In the genomic region with DNA sequence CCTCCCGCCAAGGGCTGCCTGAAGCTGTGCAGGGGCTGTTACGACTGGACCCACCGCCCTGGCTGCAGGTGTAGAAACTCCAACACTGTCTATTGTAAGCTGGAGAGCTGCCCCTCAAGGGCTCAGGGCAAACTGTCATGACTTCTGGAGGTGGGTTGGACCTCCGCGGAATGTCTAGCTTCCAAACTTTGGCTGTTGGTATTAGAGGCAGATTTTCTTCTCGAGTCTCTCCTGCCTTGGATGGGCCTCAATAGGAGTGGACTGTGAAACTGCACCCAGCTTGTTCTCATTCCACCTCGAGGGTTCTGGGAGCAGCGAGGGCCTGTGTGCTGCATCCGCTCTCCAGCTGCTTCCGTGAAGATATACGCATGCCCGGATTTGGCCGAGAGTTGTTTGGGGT, we compare ENCODE assay signal across 8 mouse cellular contexts. TPM values are rescaled to one million over a fixed set of nuclear protein-coding genes. Genes with fewer than 3 reads are reported as not detected.
DNase-seq lines count a peak whose midpoint lies in the region; ATAC-seq and TF ChIP-seq lines count a peak whose summit lies in the region.

No protein-coding gene starts in this region.

- H3K4me2 ChIP-seq in embryonic facial prominence, embryonic 14.5 days (ENCODE audit: low read depth, low read length), result peak overlapping the region; percentile 79
- H3K4me2 ChIP-seq in hindbrain, embryonic 15.5 days, result peak overlapping the region; percentile 72
- H3K4me2 ChIP-seq in midbrain, embryonic 16.5 days (ENCODE audit: low read length), result peak overlapping the region; percentile 88

- no peaks in the 10 kb centered on the region for H3K9me3 ChIP-seq in embryonic facial prominence, embryonic 14.5 days (ENCODE audit: control insufficient read depth, low read length)
- no peaks in the 10 kb centered on the region for H3K9me3 ChIP-seq in hindbrain, embryonic 15.5 days
- H3K9me3 ChIP-seq in midbrain, embryonic 16.5 days (replicated peaks; ENCODE audit: control insufficient read depth, low read length, poor library complexity, severe bottlenecking), result no peaks in the 10 kb centered on the region

- H3K27me3 ChIP-seq in embryonic facial prominence, embryonic 14.5 days (replicated peaks; ENCODE audit: control insufficient read depth, insufficient read depth, low read length), result no peaks in the 10 kb centered on the region
- H3K27me3 ChIP-seq in hindbrain, embryonic 15.5 days, result peaks cover 7% of the 10 kb centered on the region
- no peaks in the 10 kb centered on the region; the same call in 1 of the 2 replicates for H3K27me3 ChIP-seq in midbrain, embryonic 16.5 days (ENCODE audit: control insufficient read depth, insufficient read depth, low read depth, low read length)

- no peak for DNase-seq in layer of hippocampus, adult 2 months (ENCODE audit: low spot score in 2 of 2)
- DNase-seq in layer of hippocampus, postnatal 14 days (ENCODE audit: low spot score in 2 of 2), result no peak
- no peak for DNase-seq in embryonic facial prominence, embryonic 14.5 days (ENCODE audit: low spot score)
- no peak for DNase-seq in gastrocnemius, postnatal 14 days

- TF ChIP-seq CTCF in layer of hippocampus, adult 2 months (conservative IDR thresholded peaks at IDR 0.05), result no peak

- no peak overlapping the region for H3K27ac ChIP-seq in layer of hippocampus, adult 2 months
- no peak overlapping the region for H3K27ac ChIP-seq in embryonic facial prominence, embryonic 14.5 days (replicated peaks; ENCODE audit: low read depth, low read length)
- H3K27ac ChIP-seq in hindbrain, embryonic 15.5 days (replicated peaks), result no peak overlapping the region
- H3K27ac ChIP-seq in midbrain, embryonic 16.5 days (ENCODE audit: low read length), result no peak overlapping the region

- H3K4me1 ChIP-seq in embryonic facial prominence, embryonic 14.5 days (ENCODE audit: control insufficient read depth, insufficient read depth, low read length), result peaks cover 19% of the 10 kb centered on the region
- H3K4me1 ChIP-seq in hindbrain, embryonic 15.5 days (replicated peaks), result peaks cover 29% of the 10 kb centered on the region
- peaks cover 22% of the 10 kb centered on the region; the same call in 1 of the 2 replicates for H3K4me1 ChIP-seq in midbrain, embryonic 16.5 days (ENCODE audit: control insufficient read depth, insufficient read depth, low read length)

- 82% methylated on average over 13 of the region's 13 CpGs for WGBS in embryonic facial prominence, embryonic 14.5 days
- WGBS in hindbrain, embryonic 15.5 days, result 87% methylated on average over 13 of the region's 13 CpGs
- 74% methylated on average over 13 of the region's 13 CpGs for WGBS in midbrain, embryonic 16.5 days

- intact Hi-C loops in gastrocnemius, postnatal 14 days (cut with DNase I; ENCODE audit: low total_unique reads), result loop anchor here (10.0 kb wide), 1 partner anchor 311 kb away; no protein-coding TSS in a partner anchor

- peak overlapping the region; percentile 22; the same call in 1 of the 2 replicates for H3K9ac ChIP-seq in embryonic facial prominence, embryonic 14.5 days (ENCODE audit: low read depth, low read length)
- H3K9ac ChIP-seq in hindbrain, embryonic 15.5 days, result no peak overlapping the region
- no peak overlapping the region for H3K9ac ChIP-seq in midbrain, embryonic 16.5 days (ENCODE audit: low read depth, low read length)

- H3K4me3 ChIP-seq in layer of hippocampus, adult 2 months, result peak overlapping the region; percentile 1; the same call in 1 of the 2 replicates
- peak overlapping the region; percentile 2; the same call in 1 of the 2 replicates for H3K4me3 ChIP-seq in embryonic facial prominence, embryonic 14.5 days (ENCODE audit: low read depth, low read length)
- no peak overlapping the region for H3K4me3 ChIP-seq in hindbrain, embryonic 15.5 days
- H3K4me3 ChIP-seq in midbrain, embryonic 16.5 days (ENCODE audit: low read depth, low read length), result peak overlapping the region; percentile 88; the same call in 1 of the 2 replicates

- peaks cover 35% of the 10 kb centered on the region for H3K36me3 ChIP-seq in embryonic facial prominence, embryonic 14.5 days (ENCODE audit: control insufficient read depth, insufficient read depth, low read length)
- H3K36me3 ChIP-seq in hindbrain, embryonic 15.5 days, result peaks cover 17% of the 10 kb centered on the region
- H3K36me3 ChIP-seq in midbrain, embryonic 16.5 days (ENCODE audit: control insufficient read depth, insufficient read depth, low read length), result peaks cover 14% of the 10 kb centered on the region

- ATAC-seq in embryonic facial prominence, embryonic 14.5 days (ENCODE audit: low read depth), result no peak
- ATAC-seq in hindbrain, embryonic 15.5 days (ENCODE audit: low FRiP score, low read depth), result no peak
- no peak for ATAC-seq in midbrain, embryonic 16.5 days
- ATAC-seq in granulocyte monocyte progenitor cell, adult 5-6 weeks (replicated peaks; ENCODE audit: poor library complexity, severe bottlenecking), result no peak
- ATAC-seq in cerebellum, adult (ENCODE audit: insufficient number of reproducible peaks, low FRiP score, low TSS enrichment), result no peak

RNA-seq across cellular contexts. Expression of gene Spry1, which starts 3.7 kb away (rescaled TPM):
- total RNA-seq in layer of hippocampus, adult 2 months (2021), result 10 to 100 TPM; 12.1 to 13.1 TPM
- 10 to 100 TPM; 15.1 to 16.8 TPM for total RNA-seq in layer of hippocampus, postnatal 14 days (2021)
- 18.0 and 19.8 TPM in 2 replicates for polyA plus RNA-seq in embryonic facial prominence, embryonic 14.5 days (2014; fragmentation: Nextera tagmentation; extraction: Ambion mirVana)
- polyA plus RNA-seq in hindbrain, embryonic 15.5 days (2015; fragmentation: Nextera tagmentation; extraction: Ambion mirVana), result 6.0 and 7.0 TPM in 2 replicates
- 6.5 and 8.8 TPM in 2 replicates for polyA plus RNA-seq in midbrain, embryonic 16.5 days (2015; fragmentation: Nextera tagmentation; extraction: Ambion mirVana)
- 2.1 and 3.7 TPM in 2 replicates for total RNA-seq in granulocyte monocyte progenitor cell, adult 5-6 weeks (2014; fragmentation: Nextera tagmentation)
- total RNA-seq in granulocyte monocyte progenitor cell, adult 5-6 weeks (2017), result 2.6 and 3.1 TPM in 2 replicates
- 10 to 100 TPM; 33.1 to 39.9 TPM for total RNA-seq in gastrocnemius, postnatal 14 days (2021)
